Mouse (Mus musculus): ENCODE measurements around the gene Nfkbib.

Nfkbib gene

DNA sequence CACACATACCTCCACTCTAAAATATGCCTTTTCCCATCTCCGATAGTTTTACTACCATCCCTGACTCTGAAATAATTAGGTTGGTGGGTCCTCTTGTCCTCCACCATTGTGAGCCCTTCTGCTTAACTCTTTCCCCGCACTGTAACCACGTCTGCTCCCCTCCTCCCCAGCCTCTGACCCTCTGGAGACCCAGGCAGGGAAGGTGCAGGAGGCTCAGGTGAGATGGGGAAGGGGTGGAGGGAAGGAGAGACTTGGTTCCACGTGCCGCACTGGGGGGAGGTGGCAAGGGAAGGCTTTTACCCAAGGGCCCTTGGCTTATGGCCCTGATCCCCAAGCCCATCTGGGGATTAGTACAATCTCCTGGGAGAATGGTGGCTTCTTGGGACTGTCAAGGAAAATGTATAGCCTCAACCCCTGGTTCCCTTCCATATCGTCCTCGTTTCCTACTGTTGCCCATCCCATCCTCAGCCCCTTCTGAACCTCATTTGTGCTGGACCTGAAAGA is at the start of gene Nfkbib:
Nfkbib (minus strand) TSS at position 51 of the 504 bp plus-strand sequence.
- DNase-seq (ENCODE audit: low spot score), result no peak

DNA sequence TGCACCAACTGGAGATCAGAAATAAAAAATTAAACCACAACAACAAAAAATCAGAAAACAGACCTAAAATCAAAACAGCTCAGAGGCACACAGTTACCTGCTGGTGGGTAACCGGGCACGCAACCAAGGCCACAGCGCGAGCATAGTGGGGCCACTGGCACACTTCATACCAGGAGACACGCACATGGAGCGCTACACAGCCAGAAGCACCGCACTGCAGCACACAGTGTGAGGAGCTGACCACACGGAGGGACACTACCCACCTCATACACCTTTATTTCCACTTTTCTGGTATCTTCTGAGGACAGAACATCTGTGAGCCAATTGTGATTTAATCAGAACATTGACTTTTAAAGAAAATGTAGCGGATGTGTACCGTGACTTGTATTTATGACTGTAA is 49.6 kb upstream of the Nfkbib start:
- DNase-seq (ENCODE audit: low spot score), result no peak

DNA sequence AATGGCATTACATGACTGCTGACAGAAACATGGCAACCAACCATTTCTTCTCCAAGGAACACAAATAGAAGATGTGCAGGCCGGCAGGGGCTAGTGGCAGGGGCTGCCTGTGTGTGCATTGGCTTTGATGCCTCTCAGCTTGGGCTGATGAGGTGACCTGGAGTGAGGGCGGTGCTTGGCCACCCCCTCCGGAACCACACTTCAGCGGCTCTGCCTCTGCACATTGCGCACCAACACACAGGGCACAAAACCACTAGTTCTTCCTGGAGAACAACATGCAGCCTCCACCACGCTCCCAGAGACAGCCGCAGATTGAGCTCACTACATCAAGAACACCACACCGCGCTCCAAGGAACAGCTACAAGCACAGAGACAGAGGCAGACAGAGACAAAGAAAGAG is 48.9 kb upstream of the Nfkbib start:
- DNase-seq (ENCODE audit: low spot score), result no peak

DNA sequence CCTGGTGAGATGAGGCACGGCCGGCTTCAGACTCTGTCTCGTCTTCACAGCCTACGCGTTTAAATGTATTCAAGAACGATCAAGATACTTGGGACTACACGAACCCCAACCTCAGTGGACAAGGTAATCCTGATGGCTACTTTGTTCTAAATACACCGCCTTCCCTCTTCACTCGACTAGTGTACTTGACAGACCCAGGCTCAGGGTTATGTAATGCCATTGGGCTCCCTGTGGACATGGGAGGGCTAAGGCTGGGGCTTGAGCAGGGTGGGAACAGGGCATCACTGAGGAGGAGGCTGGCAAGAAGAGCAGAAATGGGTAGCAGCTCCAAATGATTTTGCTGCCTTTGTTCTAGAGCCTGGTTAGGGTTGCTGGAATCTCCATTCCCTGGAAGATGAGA is 47.9 kb upstream of the Nfkbib start:
- DNase-seq (ENCODE audit: low spot score), result no peak

DNA sequence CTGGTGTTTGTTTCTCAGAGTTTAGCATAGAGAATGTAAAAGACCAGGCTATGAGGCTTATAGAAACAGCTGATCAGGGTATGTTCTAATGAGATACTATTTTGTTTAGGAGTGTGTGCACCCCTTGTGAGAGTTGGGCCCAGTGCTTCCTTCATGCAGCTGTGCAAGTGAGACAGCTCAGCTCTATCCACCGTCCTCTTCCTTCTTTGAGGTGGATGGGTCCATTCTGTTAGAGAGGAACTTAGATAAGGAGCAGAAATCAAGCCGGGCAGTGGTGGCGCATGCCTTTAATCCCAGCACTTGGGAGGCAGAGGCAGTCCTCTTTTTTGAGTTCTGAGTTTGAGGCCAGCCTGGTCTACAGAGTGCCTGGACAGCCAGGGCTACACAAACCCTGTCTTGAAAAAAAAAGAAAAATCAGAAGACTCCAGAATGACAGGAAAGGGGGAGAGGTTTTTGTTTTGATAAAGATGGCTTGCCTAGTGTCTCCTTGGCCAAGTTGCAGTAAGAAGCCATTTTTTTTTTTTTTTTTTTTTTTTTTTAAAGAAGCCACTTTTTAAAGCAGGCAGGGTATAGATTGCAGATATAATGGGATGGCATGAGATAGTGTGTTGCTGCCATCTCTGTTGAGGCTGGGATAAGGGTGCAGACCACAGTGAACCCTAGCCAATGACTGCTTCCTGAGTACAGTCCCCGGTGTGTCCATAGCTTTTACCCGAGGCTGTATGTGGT is 47.2 kb upstream of the Nfkbib start:
- no peak for DNase-seq (ENCODE audit: low spot score)

DNA sequence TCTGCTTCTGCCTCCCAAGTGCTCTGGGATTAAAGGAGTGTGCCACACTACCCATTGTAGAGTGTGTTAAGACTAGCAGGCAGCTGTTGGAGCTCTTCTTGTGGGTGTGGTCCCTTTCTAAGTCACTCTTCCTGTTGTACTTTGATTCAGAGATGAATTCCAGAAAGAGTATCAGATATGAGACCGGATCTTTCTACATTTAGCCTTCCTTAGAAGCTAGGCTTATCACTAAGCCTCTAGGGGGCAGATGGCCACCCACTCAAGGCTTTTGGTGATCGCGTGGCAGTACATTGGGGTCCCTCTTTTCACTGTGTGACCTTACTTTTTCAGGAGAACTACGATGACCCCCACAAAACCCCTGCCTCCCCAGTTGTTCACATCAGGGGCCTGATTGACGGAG is 45.6 kb upstream of the Nfkbib start:
- no peak for DNase-seq (ENCODE audit: low spot score)

DNA sequence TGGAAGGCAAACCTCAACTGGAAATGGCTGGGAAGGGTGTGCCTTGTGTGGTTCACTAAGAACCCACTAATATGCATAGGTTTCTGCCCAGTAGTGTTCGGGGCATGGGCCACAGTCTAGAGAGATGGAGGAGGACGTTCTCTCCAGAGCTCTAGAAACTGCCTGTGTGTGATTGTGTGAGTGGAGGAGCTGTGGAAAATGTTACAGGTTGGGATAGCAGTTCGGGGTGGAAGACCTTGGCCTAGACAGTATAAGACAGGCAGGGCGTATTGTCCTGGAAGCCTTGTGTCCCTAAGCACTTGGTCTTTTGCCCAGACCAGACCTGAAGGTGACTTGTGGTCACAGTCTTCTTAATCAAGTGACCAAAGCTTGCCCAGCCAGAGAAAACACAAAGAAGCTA is 45.1 kb upstream of the Nfkbib start:
- DNase-seq (ENCODE audit: low spot score), result no peak

DNA sequence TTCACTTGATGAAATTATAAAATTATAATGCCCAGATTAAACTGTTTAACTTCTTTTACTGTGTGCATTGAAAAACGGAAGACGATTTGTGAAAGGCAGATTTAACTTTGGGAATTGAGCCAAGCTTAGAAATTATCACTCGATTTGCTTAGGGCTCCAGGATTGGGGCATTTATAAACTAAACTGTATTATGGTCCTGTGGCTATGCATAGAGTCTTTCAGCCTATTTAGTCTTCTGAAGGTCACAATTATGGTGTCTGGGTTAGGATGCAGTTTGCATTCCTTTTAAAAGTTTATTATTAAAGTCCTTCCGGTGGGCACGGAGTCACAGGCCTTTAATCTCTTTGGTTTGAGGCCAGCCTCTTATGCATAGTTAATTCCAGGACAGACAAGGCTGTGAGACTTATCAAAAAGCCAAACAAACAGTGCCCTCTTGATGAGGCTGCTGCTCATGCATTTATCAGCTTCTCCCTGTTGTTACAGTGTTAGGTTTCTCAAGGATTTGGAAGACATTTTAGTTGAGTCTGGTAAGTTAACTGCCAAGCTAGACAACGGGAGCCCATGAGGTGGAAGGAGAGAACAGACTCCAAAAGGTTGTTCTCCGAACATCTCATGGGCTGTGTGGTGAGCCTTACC is 44.4 kb upstream of the Nfkbib start:
- no peak for DNase-seq (ENCODE audit: low spot score)

DNA sequence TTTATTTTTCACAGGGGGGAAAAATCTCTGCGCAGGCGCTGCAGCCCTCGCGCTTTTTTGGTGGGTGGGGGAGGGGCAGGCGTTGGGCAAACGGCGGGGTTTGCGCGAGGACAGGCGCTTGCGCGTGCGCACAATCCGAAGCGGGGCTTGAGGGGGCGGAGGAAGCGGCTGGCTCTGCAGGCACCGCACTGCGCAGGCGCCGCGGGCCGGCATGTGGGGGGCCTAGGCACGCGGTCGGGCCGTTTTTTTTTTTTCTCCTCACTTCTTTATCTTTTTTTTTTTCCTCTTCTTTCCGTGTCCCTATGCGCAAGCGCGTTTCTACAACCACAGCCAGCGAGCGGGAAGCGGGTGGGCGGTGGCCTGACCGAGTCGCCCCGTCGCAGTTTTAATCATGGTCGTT is 43.9 kb upstream of the Nfkbib start:
- DNase-seq (ENCODE audit: low spot score), result peak; percentile 51

DNA sequence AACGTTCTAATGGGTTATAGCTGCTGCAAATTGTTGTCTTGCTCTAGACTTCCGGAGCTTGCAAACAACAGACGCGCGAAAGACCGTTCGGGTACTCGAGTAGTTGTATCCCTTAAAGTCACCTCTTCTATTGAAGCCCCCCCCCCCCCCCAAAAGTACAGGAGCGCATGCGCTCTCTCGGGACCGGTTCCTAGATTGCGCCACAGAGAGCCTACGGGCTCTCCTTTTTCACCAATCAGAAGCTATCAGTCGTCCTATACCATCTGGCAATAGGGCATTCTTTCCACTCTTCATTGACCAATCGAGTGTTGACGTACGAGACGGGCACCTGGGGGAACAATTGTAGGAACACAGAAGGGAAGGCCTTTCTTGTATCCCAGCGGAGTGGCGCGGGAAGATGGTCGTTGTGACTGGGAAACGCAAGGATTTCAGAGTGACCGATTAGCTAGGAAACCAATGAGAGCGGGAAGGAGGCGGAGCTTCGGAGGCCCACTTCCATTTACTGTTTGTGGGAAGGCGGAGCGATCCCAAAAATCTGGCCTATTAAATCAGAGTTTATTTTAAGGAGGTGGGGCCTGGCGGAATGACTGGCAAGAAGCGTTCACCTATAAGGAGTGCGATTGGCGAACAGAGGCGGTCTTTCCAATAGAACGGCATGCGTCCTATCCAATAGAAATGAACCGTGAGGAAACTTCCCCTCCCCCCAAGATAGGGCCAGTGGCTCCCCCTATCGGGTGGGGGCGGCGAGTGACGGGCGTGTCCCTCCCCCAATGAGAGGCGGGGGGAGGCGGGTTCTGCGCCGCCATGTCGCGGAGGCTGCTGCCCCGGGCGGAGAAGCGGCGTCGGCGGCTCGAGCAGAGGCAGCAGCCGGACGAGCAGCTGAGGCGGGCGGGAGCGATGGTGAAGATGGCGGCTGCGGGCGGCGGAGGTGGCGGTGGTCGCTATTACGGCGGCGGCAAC is 43.1 kb upstream of the Nfkbib start:
- DNase-seq (ENCODE audit: low spot score), result peak; percentile 99

DNA sequence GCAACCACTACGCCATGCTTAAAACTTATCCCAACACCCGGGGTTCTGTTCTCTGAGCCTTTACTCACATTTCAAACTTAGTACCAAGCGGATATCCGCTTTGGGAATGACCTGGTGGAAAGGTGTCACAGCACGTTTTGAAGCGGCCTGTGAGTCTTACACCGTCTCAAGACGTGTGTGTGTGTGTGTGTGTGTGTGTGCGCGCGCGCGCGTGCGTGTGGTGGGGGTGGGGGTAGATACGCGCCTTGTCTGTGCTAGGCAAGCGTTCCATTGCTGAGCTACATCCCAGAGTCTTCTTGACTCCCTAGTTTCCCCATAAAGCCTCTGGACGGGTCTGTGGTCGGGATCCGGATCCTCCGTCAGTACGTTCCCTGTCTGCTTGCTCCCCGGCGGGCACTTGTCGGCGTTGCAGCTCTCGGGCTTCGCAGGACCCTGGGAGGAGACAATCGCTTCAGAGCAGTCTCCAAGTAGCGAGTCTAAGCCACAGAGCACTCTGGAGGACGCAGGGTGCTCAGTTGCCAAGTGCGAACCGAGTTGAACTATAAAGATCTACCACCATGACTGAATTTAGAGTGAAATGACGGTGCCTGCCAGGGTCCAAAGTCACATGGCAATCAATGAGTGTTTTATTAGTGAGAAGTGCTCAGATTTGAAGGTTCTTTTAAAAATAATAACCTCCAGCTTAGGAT is 42.2 kb upstream of the Nfkbib start:
- DNase-seq (ENCODE audit: low spot score), result peak; percentile 27

DNA sequence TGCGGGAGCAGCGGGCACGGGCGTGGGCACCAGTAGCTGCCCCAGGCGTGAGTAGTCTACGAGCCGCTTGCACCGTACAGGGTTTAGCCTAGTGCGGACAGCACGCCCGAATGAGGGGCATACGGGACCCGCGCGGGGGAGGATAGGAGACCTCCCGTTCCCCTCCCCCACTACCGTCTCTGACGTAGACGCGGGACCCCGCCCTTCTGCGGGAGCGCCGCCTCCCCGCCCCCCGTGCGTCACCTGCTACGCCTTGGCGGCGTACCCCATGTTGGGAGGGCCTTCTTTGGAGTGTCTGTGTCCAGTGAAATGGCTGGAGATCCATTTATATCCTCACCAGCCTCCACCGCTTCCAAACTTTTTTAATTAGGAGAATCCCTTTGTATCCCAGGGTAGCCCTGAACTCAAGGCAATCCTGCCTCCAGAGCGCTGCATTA is 41.7 kb upstream of the Nfkbib start:
- DNase-seq (ENCODE audit: low spot score), result peak; percentile 80

DNA sequence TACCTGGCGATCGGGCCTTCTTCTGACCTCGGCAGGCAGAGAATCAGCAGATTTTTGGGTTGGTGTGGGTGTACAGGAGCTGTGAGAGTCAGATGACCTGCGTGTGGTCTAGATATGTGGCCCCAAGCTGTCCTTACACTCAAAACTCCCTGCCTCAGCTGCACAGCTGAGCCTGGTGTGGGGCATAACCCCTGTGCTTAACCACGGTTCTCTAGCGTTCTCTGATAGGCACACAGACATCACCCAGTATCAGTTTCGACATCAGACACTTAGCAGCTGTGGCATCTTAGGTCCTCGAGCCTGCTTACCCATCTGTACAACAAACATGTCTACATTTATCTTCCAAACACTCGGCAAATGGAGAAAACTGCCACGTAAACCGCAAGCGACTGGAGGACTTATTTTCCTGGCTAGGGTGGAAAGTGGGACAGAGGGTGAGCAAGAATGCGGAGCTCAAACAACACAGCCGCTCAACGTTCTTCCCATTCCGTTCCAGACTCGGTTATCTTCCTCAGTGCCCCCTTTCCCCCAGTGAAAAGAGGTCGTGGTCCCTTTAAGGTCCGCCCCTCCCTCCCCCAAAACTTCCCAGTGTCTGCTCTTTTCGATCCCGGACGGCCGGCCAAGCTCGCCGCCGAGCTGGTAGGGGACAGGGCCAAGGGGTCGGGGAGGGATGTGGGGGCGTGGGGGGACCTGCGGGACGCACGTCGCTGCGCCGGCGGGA is 41.1 kb upstream of the Nfkbib start, which contains the start of gene Hnrnpl:
Hnrnpl (plus strand) TSS at position 321 of the 721 bp plus-strand sequence.
- peak; percentile 32 for DNase-seq (ENCODE audit: low spot score)

DNA sequence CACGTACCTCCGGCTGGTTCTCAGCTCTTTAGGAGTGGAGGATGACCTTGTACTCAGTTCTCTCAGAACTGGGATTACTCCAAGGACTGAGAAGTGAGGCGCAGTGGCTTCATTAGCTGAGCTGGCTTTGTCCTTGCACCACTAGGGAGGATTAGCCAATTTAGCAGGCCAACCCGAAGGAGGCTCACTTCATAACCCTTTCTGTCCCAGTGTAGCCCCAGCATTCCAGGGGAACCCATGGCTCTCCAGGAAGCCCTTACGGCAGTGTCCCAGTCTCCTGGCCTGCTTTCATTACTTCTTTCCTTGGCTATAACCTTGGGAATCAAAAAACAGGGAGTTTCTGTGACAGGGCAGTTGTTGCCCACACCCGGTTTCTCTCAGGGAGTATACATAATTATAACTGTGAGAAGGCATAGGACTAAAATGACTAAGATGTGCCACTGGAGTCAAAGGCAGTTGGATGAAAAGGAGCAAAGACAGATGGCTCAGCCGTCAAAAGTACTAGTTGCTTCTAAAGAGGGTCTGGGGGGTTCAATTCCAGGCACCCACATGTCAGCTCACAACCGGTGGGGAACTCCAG is 40.4 kb upstream of the Nfkbib start:
- DNase-seq (ENCODE audit: low spot score), result no peak

DNA sequence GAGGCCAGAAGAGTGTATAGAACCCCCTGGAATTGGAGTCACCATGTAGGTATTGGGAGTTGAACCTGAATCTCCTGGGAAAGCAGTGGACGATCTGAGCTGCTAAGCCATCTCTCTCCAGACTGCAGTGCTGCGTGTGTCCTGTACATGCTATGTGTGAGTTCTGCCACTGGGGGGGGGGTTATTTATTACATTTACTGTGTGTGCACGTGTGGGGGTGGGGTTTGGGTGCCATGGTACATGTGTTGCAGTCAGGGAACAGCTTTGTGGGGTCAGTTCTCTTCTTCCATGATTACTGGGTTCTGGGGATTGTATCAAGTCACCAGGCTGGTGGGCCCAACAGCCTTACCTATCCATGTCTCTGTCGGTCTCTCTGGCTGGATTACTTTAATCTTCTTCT is 39.6 kb upstream of the Nfkbib start:
- DNase-seq (ENCODE audit: low spot score), result no peak

DNA sequence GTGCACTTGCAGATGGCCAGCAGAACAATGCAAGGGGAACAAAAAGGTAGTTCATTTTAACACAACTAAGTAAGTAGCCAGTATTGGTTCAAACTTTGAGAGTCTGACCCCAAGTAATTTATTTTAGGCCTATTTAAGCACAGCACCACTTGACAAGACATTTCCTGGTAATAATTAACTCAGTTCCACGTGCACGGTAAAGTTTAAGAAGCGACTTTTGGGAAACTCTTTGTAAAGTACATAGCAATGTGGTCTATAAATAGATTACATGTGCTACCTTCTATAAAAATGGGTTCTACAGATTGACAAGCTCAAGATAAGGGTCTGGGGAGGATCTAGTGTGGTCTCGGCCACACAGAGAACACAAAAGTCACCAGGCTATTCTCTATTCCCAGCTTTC is 36.4 kb upstream of the Nfkbib start:
- DNase-seq (ENCODE audit: low spot score), result no peak

DNA sequence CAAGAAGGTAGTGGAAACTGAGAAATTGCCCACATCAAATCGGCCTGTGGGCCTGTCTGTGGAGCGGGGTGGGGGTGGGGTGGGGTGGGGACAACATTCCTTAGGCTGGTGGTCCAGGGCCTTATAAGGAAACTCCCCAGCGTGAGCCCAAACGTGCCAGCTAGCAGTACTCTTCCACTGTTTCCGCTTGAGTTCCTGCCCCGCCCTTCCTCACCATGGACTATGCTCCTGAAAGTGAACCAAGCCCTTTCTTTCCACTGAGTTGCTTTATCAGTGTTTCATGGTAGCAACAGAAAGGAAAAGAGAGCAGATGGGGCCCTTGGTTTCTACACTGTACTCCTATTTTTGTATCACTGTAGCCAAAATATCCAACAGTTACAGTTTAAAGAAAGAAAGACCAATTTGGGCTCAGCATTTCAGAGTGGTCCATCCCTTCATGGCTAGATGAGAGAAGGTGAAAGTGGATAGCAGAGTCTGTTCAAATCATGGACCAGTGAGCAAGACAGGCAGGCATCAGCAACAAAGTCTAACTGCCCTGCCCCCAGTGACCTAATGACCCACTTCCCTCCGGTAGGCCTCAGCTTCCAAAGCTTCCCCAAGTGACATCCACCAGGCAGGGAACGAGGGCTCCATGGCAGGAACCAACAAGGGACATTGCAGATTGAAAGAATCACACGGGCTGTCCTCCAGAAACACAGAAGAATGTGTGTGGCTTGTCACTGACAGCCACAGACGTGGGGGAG is 35.7 kb upstream of the Nfkbib start:
- DNase-seq (ENCODE audit: low spot score), result no peak

DNA sequence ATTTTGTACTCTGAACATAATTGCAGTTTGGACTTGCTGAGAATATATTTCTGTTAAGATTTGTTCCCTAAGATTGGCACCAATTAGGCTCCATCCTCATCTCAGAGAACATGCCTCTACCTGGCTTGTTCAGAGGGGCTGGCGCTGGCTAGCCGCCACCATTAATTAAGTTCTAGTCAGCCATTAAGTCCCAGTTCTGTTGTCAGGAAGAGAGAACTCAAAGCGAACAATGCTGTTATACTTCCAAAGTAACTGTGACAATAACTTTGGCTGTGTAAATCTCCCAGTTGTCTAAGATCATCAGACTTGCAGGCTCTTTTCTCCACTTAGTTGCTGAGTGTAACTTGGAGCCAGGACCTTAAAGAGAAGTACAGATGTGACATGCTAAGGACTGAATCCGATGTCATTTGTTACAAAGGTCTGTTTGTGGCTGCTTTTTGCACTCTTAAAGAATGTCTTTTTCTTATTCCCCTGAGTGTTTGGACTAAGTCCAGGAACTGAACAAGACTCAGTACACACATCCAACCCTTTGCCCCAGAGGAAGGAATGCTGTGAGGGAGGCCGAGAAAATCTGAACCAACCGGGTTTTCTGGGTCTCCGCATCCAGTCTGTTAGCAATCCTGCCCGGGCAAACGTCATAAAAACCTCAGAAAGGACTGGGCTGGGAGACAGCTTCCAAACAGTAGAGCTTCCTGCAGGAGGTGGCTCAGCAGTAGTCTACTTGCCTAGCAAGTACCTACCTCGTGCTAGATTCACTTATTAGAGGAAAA is 34.8 kb upstream of the Nfkbib start:
- DNase-seq (ENCODE audit: low spot score), result no peak

DNA sequence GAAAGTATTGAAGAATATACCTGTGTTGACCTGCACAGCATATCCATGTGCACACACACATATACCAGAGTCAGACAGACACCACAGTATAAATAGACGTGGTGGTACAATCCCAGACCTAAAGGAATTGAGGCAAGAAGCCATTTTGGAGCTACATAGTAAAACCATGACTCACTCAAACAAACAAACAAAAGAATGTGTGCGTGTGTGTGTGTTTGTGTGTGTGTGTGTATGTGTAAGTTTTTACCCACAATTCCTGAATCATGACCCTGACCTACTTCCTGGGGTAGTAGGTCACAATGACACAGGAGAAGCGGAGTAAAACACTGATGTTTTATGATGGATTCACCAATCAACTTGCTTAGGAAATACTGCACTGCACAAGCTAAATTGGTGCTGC is 34.1 kb upstream of the Nfkbib start:
- no peak for DNase-seq (ENCODE audit: low spot score)
